Mouse (Mus musculus): ENCODE measurements at regions not wholly inside any gene's neighbourhood (a gene's known extent, or its start where the extent isn't known, plus 50 kb on each side); places are given as distances from the start of the nearest gene placed in this dataset.

- TF ChIP-seq CTCF (IDR thresholded peaks at IDR 0.05; ENCODE audit: extremely low read depth, insufficient read length, insufficient replicate concordance, low read depth, low read length) (no peak), POLR2A (IDR thresholded peaks at IDR 0.05; ENCODE audit: low read depth, low read length) (no peak)
These were observed 92.2 kb upstream of the Spata13 start for GRCm38 (mm10) chr14:60541596-60541995.
